Mouse (Mus musculus) frontal cortex, postnatal 25 days (tissue): Measurements from ENCODE around the gene Tifab.
"Not testable (repeated sequence)": the region's sequence is repeated elsewhere in the genome, so short reads cannot be mapped to it uniquely, and the experiment has no call there.

Source experiments
- DNase-seq, 2 experiments: peaks; one replicate each; pipeline ENCODE4 v3.0.0; 2022; ENCODE audit warnings: low spot score in 2 of 2

Tifab gene

DNA sequence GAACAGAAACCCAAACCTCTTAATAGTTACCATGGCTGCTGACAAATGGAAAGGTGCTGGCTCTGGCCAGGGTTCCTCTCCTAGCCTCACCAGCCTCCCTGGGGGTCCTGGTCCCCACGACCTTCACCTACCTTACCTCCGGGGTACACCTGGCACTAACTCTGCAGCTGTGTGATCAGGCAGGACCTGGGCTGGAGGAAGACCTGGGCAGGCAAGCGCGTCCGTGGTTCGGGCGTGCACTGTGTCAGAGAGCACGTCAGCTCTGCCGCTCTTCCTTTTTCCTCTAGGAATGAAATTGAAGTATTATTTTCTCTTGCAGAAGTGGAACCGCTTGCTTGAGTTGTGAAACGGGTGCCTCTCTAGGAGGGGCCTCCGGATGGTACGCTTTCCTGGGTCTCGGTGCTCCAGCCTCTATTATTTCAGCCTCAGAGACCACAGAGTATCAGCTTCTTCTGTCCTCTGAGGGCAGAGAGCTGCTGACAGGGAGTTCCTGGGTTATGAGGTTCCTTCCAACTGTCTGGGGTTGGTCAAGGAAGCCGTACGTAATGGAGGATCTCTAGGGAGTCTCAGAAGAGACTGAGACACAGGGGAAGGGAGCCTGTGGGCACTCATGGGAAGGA lies at the start of gene Tifab:
Tifab (minus strand) TSS at position 470 of the 620 bp plus-strand sequence.
- DNase-seq: no peak

- peak in 1 of 2 experiments; percentile 27 for DNase-seq
These were observed 47.7 kb upstream of the Tifab start for GRCm38 (mm10) chr13:56226175-56226954.

GRCm38 (mm10) chr13:56223625-56224024 lies 44.9 kb upstream of the Tifab start:
- DNase-seq: no peak

DNA sequence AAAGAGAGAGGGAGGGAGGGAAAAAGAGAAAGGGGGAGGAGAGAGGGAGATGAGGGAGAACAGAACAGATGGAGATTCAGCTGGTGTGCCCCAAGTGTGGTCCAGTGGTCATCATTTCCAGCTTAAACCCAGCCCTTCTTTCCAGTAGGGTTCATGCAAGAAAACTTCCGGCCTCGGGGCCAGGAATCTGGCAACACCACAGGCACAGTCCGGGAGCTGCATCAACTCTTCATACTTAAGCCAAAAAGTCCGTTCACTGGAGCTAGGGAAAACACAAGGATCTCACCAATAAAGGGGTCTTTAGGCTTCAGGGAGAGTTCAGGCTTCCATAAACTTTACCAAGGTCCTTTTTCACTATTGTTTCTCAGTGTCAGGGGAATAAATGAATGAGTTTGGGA lies 44.2 kb upstream of the Tifab start:
- DNase-seq: no peak

- peak in 1 of 2 experiments; percentile 14 for DNase-seq
These were observed 43.5 kb upstream of the Tifab start for GRCm38 (mm10) chr13:56221995-56222848.

GRCm38 (mm10) chr13:56221129-56221910 lies 42.6 kb upstream of the Tifab start:
- DNase-seq: no peak

- no peak for DNase-seq
These were observed 40.6 kb upstream of the Tifab start for GRCm38 (mm10) chr13:56219254-56219653.

- DNase-seq: no peak
These were observed 37.4 kb upstream of the Tifab start for GRCm38 (mm10) chr13:56216090-56216489.

DNA sequence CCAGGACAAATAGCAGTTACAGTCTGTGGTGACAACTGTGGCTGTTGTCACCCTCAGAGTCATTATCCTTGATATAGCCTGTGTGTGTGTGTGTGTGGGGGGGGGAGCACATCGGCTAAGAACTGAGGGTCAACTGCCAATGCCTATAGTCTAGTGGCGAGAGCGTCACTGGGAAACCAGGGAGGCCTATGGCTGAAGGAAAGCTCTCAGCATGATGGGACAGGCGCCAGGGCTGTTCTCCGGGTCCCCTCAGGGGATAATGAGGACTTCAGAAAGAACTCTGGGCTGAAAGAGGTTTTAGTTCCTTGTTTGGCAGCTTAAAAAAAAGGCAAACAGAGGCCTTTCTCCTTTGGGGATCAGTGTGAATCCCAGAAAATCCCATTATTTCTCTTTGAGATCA lies 35.9 kb upstream of the Tifab start:
- no peak for DNase-seq

DNA sequence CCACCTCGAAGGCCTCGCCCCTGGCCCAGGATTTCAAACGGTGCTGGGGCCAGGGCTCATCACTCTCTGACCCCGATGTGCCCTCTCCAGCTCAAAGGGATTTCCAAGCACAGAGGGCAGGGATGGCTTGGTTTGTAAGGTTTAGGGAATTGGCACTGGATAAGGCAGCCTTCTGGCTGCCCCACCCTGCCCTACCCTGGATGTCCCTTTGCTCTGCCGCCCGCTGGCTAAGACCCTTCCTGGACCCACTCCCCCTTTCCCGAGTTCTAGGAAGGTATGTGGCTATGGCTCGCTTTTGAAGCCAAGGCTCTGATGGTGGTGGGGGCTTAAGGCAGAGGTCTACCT lies 30.4 kb upstream of the Tifab start:
- no peak for DNase-seq

DNA sequence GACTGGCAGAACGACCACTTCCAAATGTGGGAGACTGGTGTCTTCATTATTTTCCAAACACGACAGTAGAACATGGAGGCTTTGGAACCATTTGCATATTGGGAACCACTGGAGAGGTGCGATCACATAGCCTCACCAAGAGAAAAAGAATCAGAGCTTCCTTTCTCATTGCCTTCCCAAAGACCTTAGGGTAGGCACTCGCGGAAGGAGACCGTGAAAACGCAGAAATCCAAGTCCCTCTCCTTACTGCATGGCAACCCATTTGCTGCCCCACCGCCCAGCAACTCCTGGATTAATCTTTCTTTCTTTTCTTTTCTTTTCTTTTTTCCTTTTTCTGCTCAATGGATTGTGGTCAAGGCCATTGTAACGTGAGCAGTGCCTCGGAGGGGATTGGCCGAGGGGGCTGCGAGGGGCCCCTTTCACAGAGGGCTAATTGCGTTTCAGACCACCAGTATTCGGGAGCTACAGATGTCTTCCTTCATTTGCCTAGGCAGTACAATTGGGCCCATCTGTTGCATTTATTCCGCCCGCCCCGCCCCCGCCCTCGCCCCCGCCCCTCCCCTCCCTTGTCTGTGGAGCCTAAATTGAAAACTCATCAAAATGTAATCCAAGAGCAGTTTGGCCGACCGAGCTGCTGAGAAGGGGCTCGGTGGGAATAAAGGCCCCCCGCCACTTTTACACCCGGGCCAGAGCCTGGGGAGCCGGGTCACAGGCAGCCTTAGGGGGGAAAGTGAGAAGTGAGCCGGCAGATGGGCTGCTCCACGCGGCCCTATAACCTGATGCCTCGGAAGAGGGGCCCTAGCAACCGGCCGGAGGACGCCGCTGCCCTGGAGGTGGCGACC lies 29.8 kb upstream of the Tifab start:
- no peak for DNase-seq

- DNase-seq: no peak
These were observed 20.8 kb upstream of the Tifab start for GRCm38 (mm10) chr13:56199506-56199905.

- peak; percentile 51 to 78 for DNase-seq
These were observed 19.0 kb upstream of the Tifab start for GRCm38 (mm10) chr13:56197473-56198266.

- DNase-seq: no peak
These were observed 18.3 kb upstream of the Tifab start for GRCm38 (mm10) chr13:56197031-56197430.

- DNase-seq: not testable (repeated sequence)
These were observed 17.1 kb upstream of the Tifab start for GRCm38 (mm10) chr13:56195824-56196223.

- DNase-seq: not testable (repeated sequence)
These were observed 15.5 kb upstream of the Tifab start for GRCm38 (mm10) chr13:56194181-56194580.

- DNase-seq: peak in 1 of 2 experiments; percentile 28
These were observed 12.5 kb upstream of the Tifab start for GRCm38 (mm10) chr13:56191225-56191624.

- DNase-seq: no peak
These were observed 11.0 kb upstream of the Tifab start for GRCm38 (mm10) chr13:56189688-56190087.

- DNase-seq: no peak
These were observed 5.0 kb upstream of the Tifab start for GRCm38 (mm10) chr13:56183687-56184086.

GRCm38 (mm10) chr13:56181424-56181823 lies 2.7 kb upstream of the Tifab start:
- DNase-seq: no peak
